Mouse (Mus musculus) adrenal gland, postnatal 0 days (tissue): Measurements from ENCODE around the gene Arhgdib. TPM values are rescaled to one million over a fixed set of nuclear protein-coding genes. Genes with fewer than 3 reads are reported as not detected.

Experiments
- polyA plus RNA-seq: library from polyadenylated mRNA; unstranded; fragments of >200 nt; fragmentation: Nextera tagmentation; extraction: Ambion mirVana; gene quantifications from 2 replicates; pipeline ENCODE4 v1.2.1, GENCODE M21; 2015

The Arhgdib gene
- 88.0 and 130 TPM in 2 replicates for polyA plus RNA-seq

GRCm38 (mm10) chr6:136941051-136942021 lies at the start of gene Arhgdib:
Arhgdib (minus strand) TSS chr6:136941899.

GRCm38 (mm10) chr6:136923532-136923931 lies 18.2 kb downstream of the Arhgdib start, which contains the start of gene Pde6h:
Pde6h (plus strand) TSS chr6:136923832.

GRCm38 (mm10) chr6:136922080-136922479 lies 19.6 kb downstream of the Arhgdib start, which contains the start of gene Erp27:
Erp27 (minus strand) TSS chr6:136922180.

GRCm38 (mm10) chr6:136875670-136876069 lies 66.0 kb downstream of the Arhgdib start, which contains the start of gene Mgp:
Mgp (minus strand) TSS chr6:136875823.

Other genes starting within 250 kb of the Arhgdib start
- 0.06 and 0.08 TPM in 2 replicates for gene Gucy2c, start 160.1 kb downstream of the Arhgdib start, polyA plus RNA-seq
- gene Hist4h4, start 137.5 kb downstream of the Arhgdib start, polyA plus RNA-seq, result 0.44 and 0.66 TPM in 2 replicates
- 353 and 420 TPM in 2 replicates for gene H2afj, start 133.7 kb downstream of the Arhgdib start, polyA plus RNA-seq
- gene BC049715, start 114.3 kb downstream of the Arhgdib start, polyA plus RNA-seq, result 1.2 and 1.5 TPM in 2 replicates
- gene Wbp11, start 113.7 kb downstream of the Arhgdib start, polyA plus RNA-seq, result 46.0 and 59.2 TPM in 2 replicates
- gene Smco3, start 106.4 kb downstream of the Arhgdib start, polyA plus RNA-seq, result 1.6 and 5.3 TPM in 2 replicates
- gene Art4, start 84.2 kb downstream of the Arhgdib start, polyA plus RNA-seq, result 8.2 and 12.0 TPM in 2 replicates
- 449 and 981 TPM in 2 replicates for gene Mgp, start 66.1 kb downstream of the Arhgdib start, polyA plus RNA-seq
- gene Erp27, start 19.7 kb downstream of the Arhgdib start, polyA plus RNA-seq, result 0.18 and 0.61 TPM in 2 replicates
- 1.3 and 1.7 TPM in 2 replicates for gene Pde6h, start 18.1 kb downstream of the Arhgdib start, polyA plus RNA-seq
- 39.8 and 91.8 TPM in 2 replicates for gene Rerg, start 228.6 kb upstream of the Arhgdib start, polyA plus RNA-seq